Mouse (Mus musculus) erythroblast, adult 5-6 weeks (primary cell): ENCODE measurements around the gene Hoxa7. TPM values are rescaled to one million over a fixed set of nuclear protein-coding genes. Genes with fewer than 3 reads are reported as not detected.

Experiments
- ATAC-seq: replicated peaks from 2 replicates; pipeline ENCODE4 v1.8.0; 2016; ENCODE audit warnings: moderate number of reproducible peaks, mild to moderate bottlenecking, moderate TSS enrichment, inconsistent platforms; ENCODE audit not compliant: poor library complexity, low FRiP score, severe bottlenecking
- total RNA-seq, 2 experiments: library from RNA; stranded (forward) in 1 of 2; stranded (reverse) in 1 of 2; fragments of 150-400 nt in 1 of 2; fragments of 200-764, 138-1000 nt in 1 of 2; gene quantifications; 2 replicates each; pipeline versions ENCODE4 v1.2.3 to v1.2.4; 2015 to 2017; ENCODE audit warnings: low replicate concordance in 2 of 2

The Hoxa7 gene
- total RNA-seq, 2 experiments from 2014 or later, result 0.77 to 2.1 TPM

- no peak for ATAC-seq
These were observed 4.8 kb downstream of the Hoxa7 start for GRCm38 (mm10) chr6:52216691-52217458.

- no peak for ATAC-seq
These were observed 5.7 kb downstream of the Hoxa7 start for GRCm38 (mm10) chr6:52215771-52216535.

DNA sequence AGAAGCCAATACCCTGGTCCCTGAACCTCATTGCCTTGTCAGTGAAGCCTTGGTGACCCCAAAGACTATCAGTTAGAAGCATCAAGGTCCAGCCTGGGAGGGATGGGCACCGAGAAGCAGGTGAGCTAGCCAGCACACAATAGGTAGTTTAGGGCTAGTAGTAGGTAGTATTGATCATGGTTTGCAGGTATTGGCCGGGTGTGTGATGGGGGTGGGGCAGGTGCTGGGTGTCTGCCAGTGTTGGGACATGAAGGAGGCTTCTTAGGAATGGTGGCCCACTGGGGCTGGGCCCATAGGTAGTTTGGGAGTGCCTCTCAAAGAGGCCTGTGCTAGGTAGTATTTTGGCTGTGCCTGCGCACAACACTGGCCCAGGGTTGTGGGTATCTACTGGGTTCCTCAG is 6.6 kb downstream of the Hoxa7 start:
- no peak for ATAC-seq

- ATAC-seq, result no peak
These were observed 7.4 kb downstream of the Hoxa7 start for GRCm38 (mm10) chr6:52214271-52214670.

GRCm38 (mm10) chr6:52213119-52213986 is 8.3 kb downstream of the Hoxa7 start, which contains the start of the genes Hoxa3 and Gm28308:
TSS of gene Hoxa3 (minus strand) at chr6:52213336.
TSS of gene Gm28308 (minus strand) at chr6:52213339.
- ATAC-seq, result no peak

DNA sequence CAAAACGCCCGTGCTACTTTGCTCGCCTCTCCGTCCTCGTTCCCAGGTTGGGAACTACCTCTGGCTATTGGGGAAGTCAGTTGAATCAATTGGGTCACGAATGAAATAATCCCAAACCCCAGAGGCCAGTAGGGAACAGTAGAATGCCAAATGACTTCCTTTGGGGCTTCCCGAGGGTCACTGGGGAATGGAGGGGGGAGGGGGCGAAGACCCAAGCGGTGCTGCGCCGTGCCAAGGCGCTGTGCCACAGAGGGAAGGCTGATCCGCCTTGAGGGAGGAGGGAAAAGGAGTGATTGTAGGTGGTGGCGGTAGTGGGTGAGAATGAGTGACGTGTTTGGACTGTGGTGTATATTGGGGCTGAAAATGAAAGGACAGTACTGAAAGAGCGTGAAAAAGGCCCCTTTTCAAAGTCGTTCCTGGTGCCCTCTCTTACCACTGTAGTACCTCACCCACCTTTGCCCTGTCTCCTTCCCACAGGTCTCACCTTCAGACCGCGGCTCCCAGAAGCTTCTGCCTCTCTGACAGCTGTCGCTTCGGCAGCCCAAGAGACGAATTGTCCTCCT is 9.0 kb downstream of the Hoxa7 start:
- ATAC-seq, result no peak

DNA sequence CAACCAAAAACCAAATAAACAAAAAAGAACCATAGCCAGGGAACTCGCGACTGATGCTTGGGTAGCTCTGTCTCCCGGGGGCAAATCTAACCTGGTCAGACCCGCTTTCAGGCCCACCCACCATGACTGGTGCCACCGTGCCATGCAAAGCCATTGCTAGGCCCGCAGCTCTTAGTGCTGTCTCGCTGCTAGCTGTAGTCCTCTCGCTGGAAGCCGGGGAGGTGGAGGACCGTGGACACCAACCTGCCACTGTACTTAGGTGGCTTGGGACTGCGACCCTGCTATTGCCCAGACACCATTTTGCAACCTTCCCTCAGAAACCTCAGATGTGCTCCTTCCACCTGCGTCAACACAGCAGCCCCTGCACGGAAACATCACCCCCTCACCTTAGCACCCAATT is 9.7 kb downstream of the Hoxa7 start:
- no peak for ATAC-seq

DNA sequence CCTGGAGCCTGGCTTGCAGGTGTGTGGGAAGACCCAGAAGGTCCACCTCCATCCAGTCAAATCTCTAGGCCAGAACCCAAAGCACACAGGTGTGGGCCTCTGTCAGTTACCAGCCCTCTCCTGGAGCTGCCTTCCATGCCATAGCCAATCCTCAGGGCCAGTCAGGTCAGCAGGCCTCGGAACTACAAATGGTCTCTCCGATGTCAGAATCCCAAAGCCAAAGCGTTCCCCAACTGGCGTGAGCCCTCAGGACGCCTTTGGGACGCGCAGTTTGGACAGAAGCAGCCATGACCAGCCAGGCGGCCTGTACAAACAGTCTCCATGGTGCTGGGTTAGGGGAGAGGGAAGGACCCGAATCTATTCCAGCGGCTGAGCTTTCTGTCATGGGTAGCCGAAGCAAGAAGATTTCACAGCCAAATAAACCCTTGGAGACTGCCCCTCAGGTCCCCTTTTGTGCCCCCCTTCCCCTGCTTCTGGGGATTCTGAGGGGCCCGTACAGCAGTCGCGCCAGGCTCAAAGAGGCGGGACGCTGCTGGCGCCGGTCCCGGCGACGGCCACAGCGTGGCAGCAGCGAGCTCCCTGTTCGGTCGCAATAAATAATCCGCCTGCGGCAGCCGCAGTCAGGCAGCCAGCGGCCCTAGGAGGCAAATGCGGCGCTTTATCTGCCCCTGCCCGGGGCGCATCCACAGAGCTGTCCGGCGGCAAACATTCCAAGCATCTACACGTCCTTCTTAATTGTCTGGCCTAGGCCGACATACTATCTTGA is 10.3 kb downstream of the Hoxa7 start:
- no peak for ATAC-seq

DNA sequence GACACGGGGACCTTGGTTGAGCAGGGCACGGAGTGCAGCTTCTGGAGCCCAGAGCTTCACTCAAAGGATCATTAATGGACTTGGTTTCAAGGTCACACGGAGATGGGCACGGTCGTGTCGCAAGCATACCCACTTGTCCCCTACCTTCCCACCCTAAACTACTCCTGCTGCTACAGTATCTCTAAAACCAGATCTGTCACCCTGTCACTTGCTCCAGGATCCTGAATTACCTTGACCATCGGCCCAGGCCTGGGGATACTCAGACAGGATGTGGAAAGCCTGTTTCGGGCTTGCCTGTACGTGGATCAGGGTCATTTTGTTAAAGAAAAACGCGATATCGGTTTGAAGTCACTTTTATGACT is 12.0 kb downstream of the Hoxa7 start:
- ATAC-seq, result no peak

- ATAC-seq, result no peak
These were observed 12.6 kb downstream of the Hoxa7 start for GRCm38 (mm10) chr6:52208868-52209684.

GRCm38 (mm10) chr6:52208072-52208867 is 13.4 kb downstream of the Hoxa7 start, which contains the start of gene Hoxa6:
TSS of gene Hoxa6 (minus strand) at chr6:52208722.
- no peak for ATAC-seq

DNA sequence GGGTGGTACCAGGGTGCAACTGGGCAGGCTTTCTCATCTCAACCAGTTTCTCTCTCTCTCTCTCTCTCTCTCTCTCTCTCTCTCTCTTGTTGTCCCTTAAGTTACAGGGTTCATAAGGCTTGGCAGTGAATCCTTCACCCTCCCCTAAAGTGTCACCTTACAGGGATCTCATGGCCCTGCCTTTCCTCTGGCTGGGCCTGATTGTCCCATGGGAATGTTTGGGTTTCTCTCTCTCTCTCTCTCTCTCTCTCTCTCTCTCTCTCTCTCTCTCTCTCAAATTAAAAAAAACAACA is 14.0 kb downstream of the Hoxa7 start:
- no peak for ATAC-seq

GRCm38 (mm10) chr6:52206882-52207683 is 14.6 kb downstream of the Hoxa7 start:
- ATAC-seq, result no peak

DNA sequence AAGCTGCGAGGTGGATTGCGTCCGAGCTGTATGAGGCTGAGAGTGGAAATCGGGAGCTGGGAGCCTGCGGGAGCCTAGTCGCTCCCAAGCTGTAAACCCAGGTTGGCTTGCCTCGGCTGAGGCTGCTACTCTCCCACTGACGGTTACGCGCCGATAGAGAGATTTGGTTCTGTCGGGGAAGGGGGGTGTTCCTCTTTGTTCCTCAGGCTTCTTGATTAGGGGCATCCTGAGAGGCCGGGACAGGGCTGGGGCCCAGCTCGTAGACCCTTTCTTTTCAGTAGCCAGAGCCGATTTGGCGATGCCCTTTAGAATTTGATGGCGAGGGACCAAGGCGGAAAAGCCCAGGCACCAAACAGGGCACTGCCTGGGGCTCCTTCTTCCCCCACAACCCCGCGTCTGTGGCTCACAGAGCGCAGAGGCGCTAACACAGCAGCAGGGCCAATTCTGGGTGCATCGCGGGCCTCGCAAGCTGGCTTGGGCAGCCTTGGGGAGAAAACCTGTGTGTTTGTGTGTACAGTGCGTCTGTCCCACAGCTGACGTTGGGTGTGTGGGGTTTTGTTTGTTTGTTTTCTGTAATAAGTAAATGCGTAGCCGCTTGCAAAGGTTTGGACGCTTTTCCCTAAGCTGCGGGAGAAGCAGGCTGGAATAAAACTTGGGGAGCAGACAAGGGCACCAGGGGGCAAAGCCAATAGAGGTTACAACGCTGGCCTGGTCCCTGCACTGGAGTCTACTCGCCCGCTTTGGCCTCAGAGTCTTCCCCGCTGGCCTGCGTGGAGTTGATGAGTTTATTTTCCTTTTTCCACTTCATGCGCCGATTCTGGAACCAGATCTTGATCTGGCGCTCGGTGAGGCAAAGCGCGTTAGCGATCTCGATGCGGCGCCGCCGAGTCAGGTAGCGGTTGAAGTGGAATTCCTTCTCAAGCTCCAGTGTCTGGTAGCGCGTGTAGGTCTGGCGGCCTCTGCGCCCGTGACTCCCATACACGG is 15.7 kb downstream of the Hoxa7 start:
- no peak for ATAC-seq

- no peak for ATAC-seq
These were observed 16.4 kb downstream of the Hoxa7 start for GRCm38 (mm10) chr6:52205221-52205620.
